Mouse (Mus musculus) megakaryocyte, embryonic 14.5 days (primary cell): ENCODE results near the gene Fam122a. TPM values are rescaled to one million over a fixed set of nuclear protein-coding genes. Genes with fewer than 3 reads are reported as not detected.

Experiments used
- H3K27me3 ChIP-seq: replicated peaks from 2 replicates; pipeline ENCODE3; 2012; ENCODE audit warnings: inconsistent platforms
- H3K36me3 ChIP-seq: replicated peaks from 2 replicates; pipeline ENCODE3; 2012; ENCODE audit warnings: low read length, inconsistent platforms, mixed read lengths
- H3K4me1 ChIP-seq: 2 replicates; pipeline ENCODE4 v1.6.1; 2012; ENCODE audit warnings: inconsistent platforms
- H3K4me3 ChIP-seq: replicated peaks from 2 replicates; pipeline ENCODE3; 2012; ENCODE audit warnings: moderate library complexity, mild to moderate bottlenecking, inconsistent platforms
- H3K9me3 ChIP-seq: 2 replicates; pipeline ENCODE4 v1.6.1; 2012; ENCODE audit warnings: inconsistent platforms
- FLI1 ChIP-seq: IDR thresholded peaks from 2 replicates; pipeline ENCODE4 v1.6.1; 2012; ENCODE audit warnings: low read length, inconsistent platforms, mixed read lengths
- GATA1 ChIP-seq: IDR thresholded peaks from 3 replicates; pipeline ENCODE4 v1.6.1; 2012; ENCODE audit warnings: mixed read lengths, low read length, inconsistent platforms, borderline replicate concordance
- polyA plus RNA-seq: library from polyadenylated mRNA; stranded (reverse); fragments of >175 nt; gene quantifications from 2 replicates; pipeline ENCODE4 v1.2.3, GENCODE M21; 2012; ENCODE audit warnings: low replicate concordance; ENCODE audit not compliant: insufficient read depth

The Fam122a gene
- polyA plus RNA-seq, 1 experiment, result 16.1 TPM

DNA sequence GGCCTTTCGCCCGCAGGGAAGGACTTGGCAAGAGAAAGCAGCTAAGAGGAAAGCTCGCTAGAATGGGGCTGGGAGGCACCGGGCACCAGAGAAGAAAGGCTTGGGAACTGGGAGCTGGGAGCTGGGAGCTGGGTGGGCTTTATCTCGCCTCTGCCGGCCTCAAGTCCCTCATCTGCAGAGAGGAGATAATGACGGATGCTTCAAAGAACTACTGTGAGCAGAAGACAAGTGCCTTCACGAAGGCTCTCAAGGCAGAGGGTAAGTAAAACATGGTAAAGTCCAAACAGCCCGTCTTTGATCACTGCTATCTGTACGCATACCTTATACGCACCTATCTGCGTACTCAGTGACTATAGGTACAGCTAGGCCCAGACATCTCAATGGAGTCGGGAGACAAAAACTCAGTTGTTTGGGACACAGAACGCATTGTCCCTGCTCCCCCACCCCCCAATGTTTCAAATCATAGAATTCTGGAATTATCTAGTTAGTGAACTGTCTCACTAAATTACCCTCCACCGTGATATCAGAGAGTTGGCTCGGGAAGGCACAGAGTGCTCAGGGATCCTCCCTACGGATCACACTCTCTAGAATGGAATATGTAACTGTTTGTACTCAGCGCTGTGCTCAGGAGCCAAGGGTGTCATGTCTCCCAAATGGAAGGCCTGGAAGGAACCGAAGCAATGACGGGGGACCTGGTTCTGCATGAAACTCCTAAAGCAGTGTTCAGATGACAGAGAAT, 36.1 kb upstream of the Fam122a start:
- no peaks in the 10 kb centered on the region for H3K9me3 ChIP-seq
- peaks cover 89% of the 10 kb centered on the region for H3K4me1 ChIP-seq
- H3K27me3 ChIP-seq, result no peaks in the 10 kb centered on the region
- no peak for TF ChIP-seq FLI1
- no peak; the same call in 2 of the 3 replicates for TF ChIP-seq GATA1
- H3K36me3 ChIP-seq, result peaks cover 20% of the 10 kb centered on the region
- H3K4me3 ChIP-seq, result peak overlapping the region; percentile 80

DNA sequence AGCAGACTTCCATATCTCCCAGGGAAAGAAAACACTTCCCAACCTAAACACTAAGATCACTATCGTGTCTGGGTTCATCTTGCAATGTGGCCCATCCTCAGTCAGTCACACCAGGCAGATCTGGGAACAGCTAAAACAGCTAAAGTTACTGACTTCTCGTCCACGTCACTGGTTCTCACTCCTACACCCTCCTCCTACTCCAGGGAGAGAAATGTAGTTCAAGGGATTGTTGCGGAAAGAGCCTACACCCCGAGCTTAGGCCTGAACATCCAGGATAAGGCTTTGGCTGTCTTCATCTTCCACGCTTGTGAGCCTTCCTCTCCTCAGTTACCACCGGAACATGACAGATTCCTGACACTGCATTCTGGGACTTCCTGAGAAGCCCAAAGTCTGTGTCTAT, 34.8 kb upstream of the Fam122a start:
- peaks cover 84% of the 10 kb centered on the region for H3K4me1 ChIP-seq
- no peak for TF ChIP-seq FLI1
- no peak for TF ChIP-seq GATA1
- H3K36me3 ChIP-seq, result peaks cover 20% of the 10 kb centered on the region
- H3K4me3 ChIP-seq, result peak overlapping the region; percentile 54
- no peaks in the 10 kb centered on the region for H3K27me3 ChIP-seq
- H3K9me3 ChIP-seq, result no peaks in the 10 kb centered on the region

DNA sequence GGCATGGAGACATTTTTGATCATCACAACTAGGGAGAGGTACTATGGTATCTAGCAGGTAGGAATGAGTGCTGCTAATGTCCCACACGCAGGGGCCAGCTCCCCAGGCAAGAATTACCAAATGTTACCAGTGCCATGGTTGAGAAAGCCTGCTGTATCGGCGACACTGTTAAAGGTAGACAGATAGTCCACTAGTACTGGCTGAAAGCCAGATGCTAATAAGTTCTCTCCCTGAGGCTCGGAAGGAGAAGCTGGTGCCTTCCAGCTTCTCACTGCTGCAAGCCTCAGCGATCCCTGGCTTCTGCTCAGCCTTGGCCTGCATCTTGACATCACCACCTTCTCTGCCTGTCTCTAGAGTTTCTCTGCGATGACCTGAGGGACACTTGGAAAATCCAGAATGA, 32.2 kb upstream of the Fam122a start:
- no peaks in the 10 kb centered on the region for H3K9me3 ChIP-seq
- H3K4me1 ChIP-seq, result peaks cover 77% of the 10 kb centered on the region
- H3K27me3 ChIP-seq, result no peaks in the 10 kb centered on the region
- peaks cover 20% of the 10 kb centered on the region for H3K36me3 ChIP-seq
- no peak for TF ChIP-seq GATA1
- TF ChIP-seq FLI1, result no peak
- H3K4me3 ChIP-seq, result no peak overlapping the region

DNA sequence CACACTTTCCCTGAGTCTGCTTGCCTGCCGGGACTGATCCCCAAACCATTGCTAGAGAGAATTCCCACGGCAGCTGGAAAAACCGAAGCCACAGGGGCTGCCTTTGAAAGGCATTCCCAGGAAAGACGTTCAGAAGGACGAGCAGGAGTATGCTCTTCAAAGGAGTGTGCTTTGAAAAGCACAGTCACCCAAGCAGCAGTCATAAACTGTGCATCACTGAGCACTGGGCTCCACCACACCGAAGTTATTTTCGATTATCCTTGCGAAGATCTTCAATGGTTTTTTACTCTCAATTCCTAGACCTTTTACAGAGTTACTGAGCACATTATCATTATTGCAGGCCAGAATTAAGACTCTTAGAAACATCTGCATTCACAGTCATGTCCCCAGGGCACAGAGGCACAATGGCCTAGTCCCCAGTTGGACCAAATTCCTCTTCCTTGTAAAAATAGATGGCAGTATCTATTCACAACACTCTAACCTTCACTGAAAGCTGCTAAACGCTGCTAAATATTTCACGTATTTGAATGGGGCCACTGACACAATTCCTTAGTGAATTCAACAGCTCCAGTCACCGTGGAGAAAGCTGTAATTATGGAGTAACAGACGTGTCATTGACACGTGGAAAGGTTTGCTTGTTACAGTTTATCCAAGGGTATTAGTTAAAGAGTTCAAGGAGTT, 31.1 kb upstream of the Fam122a start:
- TF ChIP-seq GATA1 (no peak), FLI1 (no peak)
- Histone ChIP-seq H3K9me3 (no peaks in the 10 kb centered on the region), H3K27me3 (no peaks in the 10 kb centered on the region), H3K4me3 (no peak overlapping the region), H3K36me3 (peaks cover 16% of the 10 kb centered on the region), H3K4me1 (peaks cover 65% of the 10 kb centered on the region)

DNA sequence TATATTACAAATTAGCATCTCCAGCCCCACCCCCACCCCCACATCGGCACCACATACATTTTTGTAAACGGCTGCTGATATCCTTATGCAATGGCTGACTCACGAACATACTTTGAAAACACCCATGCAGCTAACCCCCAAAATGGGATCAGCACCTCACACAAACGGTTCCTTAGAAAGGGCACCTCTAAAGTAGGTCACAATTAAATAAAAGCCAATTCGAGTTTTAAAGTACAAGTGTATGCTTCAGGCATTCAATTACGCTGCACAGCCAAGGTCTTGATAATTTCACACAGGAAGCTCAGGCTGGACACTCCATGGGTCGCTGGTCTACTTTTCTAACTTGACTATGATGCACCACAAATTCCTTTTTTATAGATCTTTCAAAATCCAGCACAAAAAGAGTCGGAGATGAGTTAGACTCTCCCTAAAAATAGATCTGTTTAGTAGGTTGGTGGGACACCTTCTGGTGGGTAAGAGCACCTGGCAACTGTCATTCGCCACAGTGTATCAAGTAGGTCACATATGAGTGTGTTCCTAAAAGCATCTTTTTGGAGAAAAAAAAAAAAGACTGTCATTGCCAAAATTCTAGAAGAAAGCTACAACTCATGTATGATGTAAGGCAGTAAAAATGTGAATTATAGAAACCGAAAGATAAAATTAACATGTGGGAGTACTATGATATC, 25.7 kb upstream of the Fam122a start:
- TF ChIP-seq FLI1 (no peak), GATA1 (no peak)
- no peaks in the 10 kb centered on the region for H3K9me3 ChIP-seq

DNA sequence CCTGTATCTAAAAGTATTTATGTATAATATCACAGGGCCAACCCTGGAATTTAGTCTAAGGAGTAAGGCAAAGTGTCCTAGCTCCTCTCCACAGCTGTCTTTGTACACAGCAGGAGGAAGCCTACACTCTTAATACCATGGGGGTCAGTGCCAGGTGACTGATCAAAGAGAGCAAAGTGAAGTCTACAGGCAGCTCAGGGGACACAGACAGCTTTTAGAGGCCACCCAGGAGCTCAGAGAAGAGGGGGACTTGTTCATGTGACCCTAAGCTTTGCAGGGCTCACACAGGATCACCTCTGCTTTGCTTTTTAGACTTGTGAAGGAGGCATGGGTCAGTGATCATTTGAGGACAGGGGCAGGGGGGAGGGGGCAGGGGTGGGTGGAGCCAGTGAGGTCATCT, 24.4 kb upstream of the Fam122a start:
- H3K36me3 ChIP-seq, result peaks cover 24% of the 10 kb centered on the region
- peaks cover 50% of the 10 kb centered on the region for H3K4me1 ChIP-seq
- TF ChIP-seq GATA1 (no peak), FLI1 (no peak)

More for the DNA sequence above, 25.7 kb upstream of the Fam122a start:
- Histone ChIP-seq H3K4me1 (peaks cover 41% of the 10 kb centered on the region), H3K27me3 (no peaks in the 10 kb centered on the region), H3K36me3 (peaks cover 14% of the 10 kb centered on the region), H3K4me3 (no peak overlapping the region)

DNA sequence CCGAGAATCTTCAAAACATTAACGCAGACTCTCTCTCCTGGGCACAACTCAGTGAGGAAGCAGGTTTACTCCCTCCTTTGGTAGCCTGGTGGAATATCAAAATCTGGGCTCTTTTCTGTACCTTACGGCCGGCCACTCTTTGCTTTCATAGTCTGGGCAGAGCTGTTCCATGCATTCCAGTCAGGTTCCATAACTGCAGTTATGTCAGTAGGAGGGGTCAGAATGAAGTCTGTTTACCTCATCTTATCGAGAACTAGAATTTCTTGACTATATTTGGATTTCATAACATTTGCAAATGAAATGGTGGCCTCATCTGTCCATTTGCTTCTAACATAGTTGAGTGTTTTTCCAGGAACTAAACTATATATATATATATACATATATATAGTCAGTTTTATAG, 23.3 kb upstream of the Fam122a start:
- H3K9me3 ChIP-seq, result peaks cover 4% of the 10 kb centered on the region
- no peak overlapping the region for H3K4me3 ChIP-seq
- H3K27me3 ChIP-seq, result no peaks in the 10 kb centered on the region
- TF ChIP-seq FLI1 (no peak), GATA1 (no peak)
- H3K4me1 ChIP-seq, result peaks cover 51% of the 10 kb centered on the region
- H3K36me3 ChIP-seq, result peaks cover 24% of the 10 kb centered on the region

More for the DNA sequence above, 24.4 kb upstream of the Fam122a start:
- H3K4me3 ChIP-seq, result no peak overlapping the region
- H3K27me3 ChIP-seq, result no peaks in the 10 kb centered on the region
- peaks cover 4% of the 10 kb centered on the region for H3K9me3 ChIP-seq

DNA sequence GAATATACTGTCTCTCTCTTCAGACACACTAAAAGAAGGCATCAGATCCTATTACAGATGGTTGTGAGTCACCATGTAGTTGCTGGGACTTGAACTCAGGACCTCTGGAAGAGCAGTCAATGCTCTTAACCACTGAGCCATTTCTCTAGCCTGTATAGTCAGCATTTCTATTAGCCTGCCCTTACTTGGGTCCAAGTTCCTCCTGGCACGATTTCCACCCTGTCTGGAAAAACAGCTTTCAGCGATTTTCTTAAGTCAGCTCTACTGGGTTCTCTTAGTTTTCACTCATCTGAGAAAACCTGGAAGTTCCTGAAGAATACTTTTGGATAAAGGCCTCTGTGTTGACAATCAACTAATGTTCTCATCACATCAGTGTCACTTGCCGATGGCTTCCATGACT, 22.1 kb upstream of the Fam122a start:
- TF ChIP-seq FLI1, result no peak
- TF ChIP-seq GATA1, result no peak
- peaks cover 4% of the 10 kb centered on the region for H3K9me3 ChIP-seq
- no peak overlapping the region for H3K4me3 ChIP-seq
- H3K27me3 ChIP-seq, result no peaks in the 10 kb centered on the region
- peaks cover 59% of the 10 kb centered on the region for H3K4me1 ChIP-seq
- peaks cover 28% of the 10 kb centered on the region for H3K36me3 ChIP-seq

DNA sequence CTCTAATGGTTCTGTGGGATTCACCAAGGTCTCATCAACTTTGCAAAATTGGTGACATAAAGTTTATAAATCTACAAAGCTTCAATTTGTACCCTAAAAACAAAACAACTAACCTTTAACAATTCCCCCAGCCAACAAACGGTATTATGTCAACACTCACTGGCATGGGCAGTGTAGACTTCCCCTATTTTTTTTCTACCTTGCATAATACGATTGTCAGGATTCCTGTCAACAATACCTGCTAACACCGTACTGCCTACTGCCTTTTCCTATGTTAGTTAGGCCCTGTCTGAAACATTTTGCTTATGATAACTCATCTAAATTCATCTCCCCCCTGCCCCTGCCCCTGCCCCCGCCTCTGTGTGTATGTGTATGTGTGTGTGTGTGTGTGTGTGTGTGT, 16.7 kb upstream of the Fam122a start:
- no peak for TF ChIP-seq GATA1
- no peak for TF ChIP-seq FLI1
- Histone ChIP-seq H3K27me3 (no peaks in the 10 kb centered on the region), H3K4me1 (peaks cover 47% of the 10 kb centered on the region)

DNA sequence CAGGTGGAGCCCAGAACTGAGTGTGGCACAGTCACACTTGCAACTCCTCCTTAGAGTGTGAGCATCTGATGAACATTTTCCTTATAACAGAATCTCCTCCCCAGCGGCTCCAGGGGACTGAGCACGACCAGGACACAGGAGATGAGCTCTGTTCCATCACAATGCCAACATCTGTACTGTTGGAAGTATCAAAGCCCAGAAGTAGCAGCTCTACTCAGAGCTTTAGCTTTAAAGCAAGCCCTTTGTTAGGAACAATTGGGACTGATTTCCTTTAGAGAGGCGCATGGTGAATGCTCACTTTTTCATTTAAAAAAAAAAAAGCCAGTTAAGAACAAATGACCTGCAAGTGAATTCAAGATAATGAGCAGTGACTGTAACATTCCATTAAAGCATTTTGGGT, 14.7 kb upstream of the Fam122a start:
- Histone ChIP-seq H3K4me1 (peaks cover 50% of the 10 kb centered on the region), H3K27me3 (no peaks in the 10 kb centered on the region), H3K9me3 (no peaks in the 10 kb centered on the region), H3K4me3 (no peak overlapping the region), H3K36me3 (peaks cover 7% of the 10 kb centered on the region)
- TF ChIP-seq FLI1, result no peak
- no peak for TF ChIP-seq GATA1

More for the DNA sequence above, 16.7 kb upstream of the Fam122a start:
- Histone ChIP-seq H3K9me3 (peaks cover 4% of the 10 kb centered on the region), H3K36me3 (peaks cover 18% of the 10 kb centered on the region), H3K4me3 (no peak overlapping the region)
